Mouse (Mus musculus): ENCODE measurements around the gene Shoc2.
"Not testable (repeated sequence)": the region's sequence is repeated elsewhere in the genome, so short reads cannot be mapped to it uniquely, and the experiment has no call there.

Shoc2 gene

GRCm38 (mm10) chr19:53943802-53944785 lies at the start of gene Shoc2, which contains the start of gene Bbip1:
TSS of gene Shoc2 (plus strand) at chr19:53944306.
TSS of gene Bbip1 (minus strand) at chr19:53944627.
- peak; percentile 97 to 98 for DNase-seq (ENCODE audit: low read depth in 1 of 2, low spot score in 2 of 2)

DNA sequence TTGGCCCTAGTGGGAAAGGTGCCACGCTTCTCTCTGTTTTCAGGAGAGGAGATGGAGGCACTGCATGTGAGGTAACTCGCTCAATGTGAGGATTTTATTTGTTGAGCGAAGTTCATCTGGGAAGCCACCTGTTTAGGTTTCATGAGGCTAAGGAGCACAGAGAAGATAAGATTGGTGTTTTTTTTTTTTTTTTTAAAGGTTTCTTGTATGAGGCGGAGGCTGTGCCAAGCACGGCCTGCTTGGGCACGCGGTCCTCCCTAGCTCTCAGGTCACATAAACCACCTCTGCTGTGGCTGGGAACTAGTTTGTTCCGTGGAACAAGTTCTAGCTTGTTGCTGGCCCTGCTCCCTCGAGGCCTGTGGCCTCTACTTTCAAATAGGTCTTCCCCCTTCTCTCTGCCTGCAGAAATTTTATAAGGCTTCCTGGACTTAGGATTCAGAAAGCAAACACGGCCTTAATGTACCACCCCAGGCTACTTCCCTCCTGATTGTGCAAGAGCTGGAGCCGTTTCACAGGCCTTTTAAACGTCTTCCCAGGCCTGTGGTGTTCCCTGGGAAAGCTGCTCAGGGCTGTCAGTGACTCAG lies 49.5 kb upstream of the Shoc2 start:
- no peak for DNase-seq (ENCODE audit: low read depth in 1 of 2, low spot score in 2 of 2)

GRCm38 (mm10) chr19:53898046-53898445 lies 46.1 kb upstream of the Shoc2 start:
- DNase-seq (ENCODE audit: low read depth in 1 of 2, low spot score in 2 of 2) = no peak

DNA sequence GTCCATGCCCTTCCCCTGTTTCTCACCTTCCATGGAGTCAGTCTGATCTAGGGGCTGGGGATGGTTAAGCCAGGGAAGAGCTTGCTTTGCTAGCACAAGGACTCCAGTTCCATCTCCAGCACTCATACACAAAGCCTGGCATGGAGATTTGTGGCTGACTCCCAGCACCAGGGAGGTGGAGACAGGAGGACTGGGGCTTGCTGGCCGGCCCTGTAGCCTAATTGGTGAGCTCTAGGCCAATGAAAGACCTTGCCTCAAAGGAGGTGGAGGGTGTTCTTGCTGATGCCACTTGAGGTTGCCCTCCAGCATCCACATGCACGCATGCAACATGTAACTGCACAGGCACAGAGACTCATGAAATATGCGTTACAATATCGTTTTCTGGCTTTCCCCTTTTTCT lies 45.6 kb upstream of the Shoc2 start:
- no peak for DNase-seq (ENCODE audit: low read depth in 1 of 2, low spot score in 2 of 2)

DNA sequence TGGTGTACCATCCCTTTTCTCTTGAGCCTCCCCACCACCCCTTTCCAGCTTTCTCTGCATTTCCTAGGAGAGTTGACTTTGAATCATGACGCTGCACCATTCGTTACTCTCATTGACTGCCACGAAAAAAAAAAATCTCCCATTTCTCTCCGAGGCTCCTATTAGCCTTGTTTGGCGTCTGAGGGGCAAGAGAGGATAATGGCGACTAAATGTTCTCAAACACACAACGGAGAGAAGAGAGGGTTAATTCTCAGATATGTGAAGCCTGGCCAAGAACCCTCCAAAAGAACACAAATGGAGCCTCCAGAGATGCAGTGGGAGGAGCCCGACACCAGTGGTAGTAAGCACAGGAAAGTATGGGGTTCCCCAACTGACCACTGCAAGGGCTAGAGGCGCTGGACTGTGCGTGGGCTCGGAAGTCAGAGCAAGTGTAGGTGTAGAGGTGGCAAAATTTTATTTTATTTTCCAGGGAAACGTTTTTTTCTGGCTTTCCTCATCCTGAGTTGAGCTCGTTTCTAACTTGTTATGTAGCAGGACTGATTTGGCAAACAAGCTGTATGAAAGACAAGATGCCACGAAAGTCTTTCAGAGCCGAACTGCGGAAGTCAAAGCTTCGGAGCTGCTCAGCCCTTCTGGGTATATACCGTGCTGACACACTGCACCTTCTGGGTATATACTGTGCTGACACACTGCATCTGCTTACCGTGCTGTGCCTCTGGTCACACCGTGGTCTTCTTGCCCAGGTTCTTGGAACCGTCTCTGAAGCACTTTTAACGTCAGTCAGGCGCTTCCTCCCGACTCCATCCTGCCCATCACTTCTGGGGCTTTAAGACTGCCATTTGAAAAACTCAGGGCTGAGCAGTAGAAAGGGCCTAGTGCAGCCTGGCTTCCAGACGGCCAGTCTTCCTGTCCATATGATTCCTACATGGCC lies 44.9 kb upstream of the Shoc2 start:
- no peak for DNase-seq (ENCODE audit: low read depth in 1 of 2, low spot score in 2 of 2)

- DNase-seq (ENCODE audit: low read depth in 1 of 2, low spot score in 2 of 2) = no peak
Observed at GRCm38 (mm10) chr19:53899941-53900610, 44.0 kb upstream of the Shoc2 start.

GRCm38 (mm10) chr19:53901931-53902738 lies 42.0 kb upstream of the Shoc2 start:
- DNase-seq (ENCODE audit: low read depth in 1 of 2, low spot score in 2 of 2) = no peak

DNA sequence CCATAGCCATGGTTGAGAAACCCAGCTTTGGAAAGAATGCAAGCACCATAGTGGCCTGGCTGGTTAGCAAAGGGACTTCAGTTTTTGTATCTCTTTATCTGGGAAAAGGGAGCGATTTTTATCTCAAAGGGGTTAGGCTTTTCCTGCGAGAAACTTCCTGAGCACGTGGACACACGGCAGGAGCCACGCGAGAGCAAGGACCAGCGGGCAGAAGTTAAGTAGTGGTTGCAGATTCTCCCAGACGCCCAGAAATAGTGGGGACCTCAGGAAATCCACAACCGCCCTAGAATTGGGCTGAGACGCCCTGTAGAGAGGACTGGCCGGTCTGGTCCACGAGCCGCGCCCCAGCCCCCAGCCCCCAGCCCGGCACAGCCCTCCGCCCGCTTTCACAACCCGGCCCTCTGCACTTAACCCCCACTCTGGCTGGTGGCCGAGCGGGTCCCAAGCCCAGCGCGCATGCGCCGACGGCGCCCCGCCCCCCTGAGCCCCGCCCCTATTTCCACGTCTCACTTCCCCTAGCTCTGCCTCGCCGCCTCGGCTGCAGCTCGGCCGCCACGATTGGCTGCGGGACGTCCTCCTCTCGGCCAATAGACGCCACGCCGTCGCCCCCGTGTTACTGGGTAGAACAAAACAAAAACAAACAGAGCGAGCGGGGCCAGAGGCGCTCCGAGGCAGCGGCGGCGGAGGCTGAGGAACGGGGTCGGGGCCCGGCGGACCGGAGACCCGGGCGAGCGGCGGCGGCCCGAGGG lies 41.2 kb upstream of the Shoc2 start:
- DNase-seq (ENCODE audit: low read depth in 1 of 2, low spot score in 2 of 2) = peak; percentile 82 to 86

DNA sequence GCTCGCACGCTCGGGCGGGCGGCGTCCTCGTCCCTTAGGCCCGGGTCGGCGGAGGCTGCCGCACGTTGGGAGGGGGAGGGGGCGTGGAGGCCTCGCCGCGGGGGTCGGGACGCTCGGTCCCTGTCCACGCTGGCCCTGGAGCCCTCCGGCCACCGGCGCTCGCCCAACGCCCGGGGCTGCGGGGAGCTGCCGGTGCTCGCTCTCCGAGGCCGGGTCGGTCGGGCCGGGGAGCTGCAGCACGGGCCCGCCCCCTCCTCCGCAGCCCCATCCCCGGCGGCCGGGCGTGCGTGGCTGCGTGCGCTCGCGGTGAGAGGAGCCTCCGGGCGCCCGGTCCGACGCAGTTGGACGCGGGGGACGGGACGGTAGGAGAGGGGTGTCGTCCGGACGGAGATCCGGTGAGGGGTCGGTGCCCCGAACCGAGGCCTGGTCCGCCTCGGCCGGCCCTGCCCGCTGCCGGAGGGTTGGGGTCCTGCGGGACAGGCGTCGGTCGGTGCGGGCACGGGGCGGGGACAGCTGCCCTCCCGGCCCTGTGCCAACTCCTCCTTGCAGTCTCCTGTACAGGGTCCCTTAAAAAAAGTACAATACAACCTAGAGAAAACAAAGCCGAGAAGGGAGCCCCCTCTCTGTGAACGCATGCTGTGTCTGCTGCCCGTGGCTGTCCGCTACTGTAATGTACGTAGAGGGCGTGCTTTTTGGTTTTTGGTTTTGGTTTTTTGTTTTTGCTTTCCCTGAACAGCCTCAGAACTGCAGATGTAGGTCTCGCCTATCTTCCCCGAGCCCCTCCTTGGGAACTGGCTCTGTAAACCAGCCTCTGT lies 40.4 kb upstream of the Shoc2 start:
- DNase-seq (ENCODE audit: low read depth in 1 of 2, low spot score in 2 of 2) = no peak

DNA sequence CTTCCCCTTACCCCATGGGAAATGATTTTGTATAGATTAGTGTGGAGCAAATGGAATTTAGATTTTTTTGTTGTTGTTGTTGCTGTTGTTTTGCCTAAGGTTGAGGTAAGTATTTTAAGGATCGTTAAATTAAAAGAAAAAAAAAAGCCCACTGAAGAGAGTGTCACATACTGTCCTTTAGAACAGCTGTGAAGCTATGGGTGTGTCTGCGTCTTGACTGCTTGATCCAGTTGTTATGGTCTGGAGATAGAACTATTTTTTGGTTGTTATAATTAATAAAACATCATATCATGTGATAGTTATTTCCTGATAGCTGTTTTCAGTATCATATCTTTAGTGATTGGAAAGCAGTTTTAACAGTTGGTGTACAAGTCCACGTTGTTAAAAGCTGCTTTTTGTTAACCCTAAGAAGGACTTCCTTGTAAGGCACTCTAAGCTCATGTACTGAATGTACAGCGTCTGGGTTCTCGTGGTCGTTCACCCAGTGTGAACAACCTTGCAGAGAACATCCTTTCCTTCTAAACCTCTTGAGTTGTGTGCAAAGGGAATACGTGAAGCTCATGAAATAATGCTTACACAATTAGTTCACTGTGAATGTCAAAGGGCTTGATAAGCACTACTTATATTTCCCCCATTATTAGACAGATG lies 39.1 kb upstream of the Shoc2 start:
- no peak for DNase-seq (ENCODE audit: low read depth in 1 of 2, low spot score in 2 of 2)

GRCm38 (mm10) chr19:53906033-53906702 lies 37.9 kb upstream of the Shoc2 start:
- DNase-seq (ENCODE audit: low read depth in 1 of 2, low spot score in 2 of 2) = no peak

DNA sequence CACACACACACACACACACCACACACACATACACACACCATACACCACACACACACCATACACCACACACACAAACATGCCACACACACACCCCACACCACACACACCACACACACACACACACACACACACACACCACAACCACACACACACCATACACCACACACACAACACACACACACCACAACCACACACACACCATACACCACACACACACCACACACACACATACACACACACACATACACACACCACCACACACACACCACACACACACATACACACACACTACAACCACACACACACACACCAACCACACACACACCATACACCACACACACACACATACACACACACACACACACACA lies 37.4 kb upstream of the Shoc2 start:
- not testable (repeated sequence) for DNase-seq (ENCODE audit: low read depth in 1 of 2, low spot score in 2 of 2)

- DNase-seq (ENCODE audit: low read depth in 1 of 2, low spot score in 2 of 2) = no peak
Observed at GRCm38 (mm10) chr19:53914950-53915349, 29.2 kb upstream of the Shoc2 start.

- DNase-seq (ENCODE audit: low read depth in 1 of 2, low spot score in 2 of 2) = no peak
Observed at GRCm38 (mm10) chr19:53919541-53919940, 24.6 kb upstream of the Shoc2 start.

GRCm38 (mm10) chr19:53921996-53922395 lies 22.1 kb upstream of the Shoc2 start:
- not testable (repeated sequence) for DNase-seq (ENCODE audit: low read depth in 1 of 2, low spot score in 2 of 2)

- DNase-seq (ENCODE audit: low read depth in 1 of 2, low spot score in 2 of 2) = peak in 1 of 2 experiments; percentile 34
Observed at GRCm38 (mm10) chr19:53925338-53925751, 18.8 kb upstream of the Shoc2 start.

DNA sequence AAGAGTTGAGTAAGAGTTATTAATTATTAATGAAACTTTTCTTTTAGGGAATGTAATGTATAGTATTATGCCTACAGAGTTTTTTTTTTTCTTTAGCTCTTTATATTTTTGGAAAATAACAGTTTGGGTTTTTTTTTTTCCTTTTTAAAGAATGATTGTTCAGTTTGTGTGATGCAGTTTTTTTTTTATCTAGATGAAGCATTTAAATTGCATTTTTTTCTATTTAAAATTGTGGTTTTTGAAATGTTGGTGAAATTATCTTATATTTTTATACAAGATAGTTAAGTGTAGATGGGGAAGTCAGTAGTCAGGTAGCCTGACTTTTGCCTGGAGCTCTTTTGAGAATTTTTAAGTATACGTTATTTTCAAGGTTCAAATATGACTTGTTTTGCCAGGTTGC lies 17.4 kb upstream of the Shoc2 start:
- DNase-seq (ENCODE audit: low read depth in 1 of 2, low spot score in 2 of 2) = no peak
